Mouse (Mus musculus) gastrocnemius, postnatal 36 days (tissue): Measurements from ENCODE around the gene Gm11549. TPM values are rescaled to one million over a fixed set of nuclear protein-coding genes. Genes with fewer than 3 reads are reported as not detected.

ENCODE experiments used
- DNase-seq, 2 experiments: peaks; one replicate each; pipeline ENCODE4 v3.0.0; 2022
- intact Hi-C: fragments of 180-260 bp; cut with DNase I; formaldehyde crosslinking; loops from one replicate; pipeline ENCODE4 v1.15.1; 2025
- microRNA-seq, 2 experiments: library from miRNA; unstranded; fragments of <30 nt; microRNA quantifications; one replicate each; pipeline ENCODE4 v1.2.0; 2021
- total RNA-seq, 2 experiments: library from RNA; stranded (reverse); gene quantifications; 2 replicates each; pipeline ENCODE4 v1.2.3; 2021

Gm11549 gene
- total RNA-seq, 2 experiments from 2014 or later, result not detected

GRCm38 (mm10) chr3:36486176-36486575 lies 35.4 kb downstream of the Gm11549 start:
- intact Hi-C loops, result no loop called here
- no peak for DNase-seq

DNA sequence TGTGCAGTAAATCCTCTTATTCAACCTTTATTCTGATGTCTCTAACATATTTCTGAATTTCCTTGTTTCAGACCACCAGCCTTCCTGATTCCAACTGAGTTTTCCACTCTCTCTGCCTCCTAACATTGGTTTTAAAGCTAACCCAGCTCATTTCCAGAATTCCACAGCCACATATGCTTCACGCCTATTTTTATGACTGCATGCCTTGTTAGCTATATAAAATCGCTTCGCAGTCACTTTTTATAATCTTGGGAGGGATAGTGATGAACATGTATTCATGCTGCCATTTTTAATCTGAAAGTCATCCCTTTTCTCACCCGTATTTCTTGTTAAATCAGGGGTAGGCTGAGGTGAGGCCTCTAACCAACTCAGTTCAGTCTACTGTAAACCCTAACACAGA lies 37.3 kb downstream of the Gm11549 start:
- DNase-seq, result no peak
- intact Hi-C loops, result no loop called here

DNA sequence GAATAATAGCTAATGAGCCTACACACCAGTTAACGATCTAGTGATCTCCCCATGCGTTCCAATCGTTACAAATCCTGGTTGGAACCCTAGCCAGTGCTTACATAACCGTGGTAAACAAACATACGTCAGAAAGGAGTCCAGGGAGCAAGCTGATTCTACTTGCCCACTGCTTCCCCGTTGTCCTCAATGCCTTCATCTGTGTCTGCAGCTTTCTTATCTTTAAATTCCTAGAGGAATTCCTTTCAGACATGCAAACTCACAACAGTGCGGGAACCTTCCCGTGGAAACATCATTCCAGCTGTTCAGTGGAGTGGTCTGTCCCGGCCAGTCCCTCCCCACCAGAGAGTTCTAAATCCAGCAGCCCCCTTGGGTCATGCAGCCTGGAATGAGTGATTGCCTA lies 38.7 kb downstream of the Gm11549 start:
- intact Hi-C loops, result no loop called here
- no peak for DNase-seq

DNA sequence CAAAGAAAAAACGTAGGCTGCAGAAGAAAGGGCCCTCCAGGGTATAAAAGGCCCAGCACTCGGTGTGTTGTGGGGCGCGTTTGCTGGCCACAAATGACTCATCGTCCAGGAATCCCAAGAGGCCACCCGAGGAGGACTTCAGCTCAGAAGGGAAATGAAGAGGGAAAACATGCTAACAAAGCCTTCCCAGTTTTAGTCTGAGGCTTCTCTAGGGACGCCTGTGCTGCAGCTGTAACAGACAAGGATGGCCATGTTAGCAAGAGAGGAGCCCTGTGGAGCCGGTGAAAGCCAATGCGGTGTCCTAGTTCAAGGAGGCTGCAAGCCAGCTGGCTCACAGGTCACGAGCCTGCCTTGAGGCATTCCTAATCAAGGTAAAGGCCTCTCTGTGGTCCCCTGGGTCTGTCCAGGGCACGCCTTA lies 39.8 kb downstream of the Gm11549 start:
- intact Hi-C loops, result no loop called here
- DNase-seq, result peak; percentile 50 to 57

GRCm38 (mm10) chr3:36480486-36480885 lies 41.1 kb downstream of the Gm11549 start:
- intact Hi-C loops, result no loop called here
- no peak for DNase-seq

DNA sequence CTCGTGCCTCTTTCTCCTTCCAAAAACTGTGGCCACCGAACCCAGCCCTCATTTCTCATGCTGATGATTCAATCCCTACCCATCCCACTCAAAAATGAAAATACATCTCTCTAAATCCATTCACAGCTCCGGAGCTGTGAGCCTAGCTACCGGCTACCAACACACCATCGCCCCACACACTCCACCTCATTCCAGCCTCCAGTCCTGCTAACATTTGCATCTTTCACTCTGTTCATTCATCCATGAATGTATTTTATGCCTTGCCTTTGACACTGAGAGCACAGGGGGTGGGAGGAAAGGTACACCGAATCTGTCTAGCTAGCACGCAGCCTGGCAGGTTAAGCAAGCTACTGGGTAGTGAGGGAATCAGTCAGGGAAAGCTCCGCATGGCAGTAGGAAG lies 42.8 kb downstream of the Gm11549 start:
- no peak for DNase-seq
- intact Hi-C loops, result no loop called here

DNA sequence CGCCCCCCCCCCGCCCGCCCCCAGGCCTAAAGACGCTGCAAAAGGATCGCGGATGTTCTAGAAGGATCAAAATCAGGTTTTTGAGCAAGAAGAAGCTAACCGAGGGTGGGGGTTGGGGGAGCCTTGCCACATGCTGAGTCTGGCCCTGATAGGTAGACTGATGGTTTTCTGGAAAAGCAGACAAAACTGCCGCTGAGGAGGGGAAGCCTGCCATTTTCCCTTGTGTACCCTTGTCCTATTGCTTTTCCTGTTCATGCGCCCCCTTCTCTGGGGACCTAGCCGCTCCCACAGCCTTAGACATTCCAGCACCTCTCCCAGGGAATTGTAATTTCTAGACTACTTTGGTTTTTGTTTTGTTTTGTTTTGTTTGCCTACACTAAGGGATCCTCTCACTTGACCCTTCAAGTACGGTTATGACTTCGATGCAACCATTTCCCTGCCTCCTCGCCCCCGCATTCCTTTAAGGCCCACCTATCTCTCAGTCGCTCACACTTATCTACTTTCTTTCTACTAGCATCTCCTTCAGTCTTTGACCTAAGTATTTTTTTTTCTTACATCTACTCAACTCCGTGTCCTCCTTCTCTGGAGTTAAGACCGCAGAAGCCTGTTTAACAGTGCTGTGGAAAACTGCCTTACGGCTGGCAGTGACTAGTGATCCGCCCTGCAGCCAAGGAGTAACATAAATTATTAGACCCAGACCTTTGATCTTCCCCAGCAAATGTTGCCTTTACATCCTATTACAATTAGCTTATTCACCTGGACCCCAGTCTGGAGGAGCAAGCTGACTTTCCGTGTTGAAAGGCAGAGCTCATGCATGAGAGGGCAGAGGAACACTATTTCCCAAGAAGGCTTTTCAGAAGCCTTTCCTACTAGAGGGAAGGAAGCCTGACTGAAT lies 45.1 kb downstream of the Gm11549 start:
- intact Hi-C loops, result loop anchor here (2.0 kb wide), 1 partner anchor 18 kb away; no protein-coding TSS in a partner anchor
- no peak for DNase-seq

DNA sequence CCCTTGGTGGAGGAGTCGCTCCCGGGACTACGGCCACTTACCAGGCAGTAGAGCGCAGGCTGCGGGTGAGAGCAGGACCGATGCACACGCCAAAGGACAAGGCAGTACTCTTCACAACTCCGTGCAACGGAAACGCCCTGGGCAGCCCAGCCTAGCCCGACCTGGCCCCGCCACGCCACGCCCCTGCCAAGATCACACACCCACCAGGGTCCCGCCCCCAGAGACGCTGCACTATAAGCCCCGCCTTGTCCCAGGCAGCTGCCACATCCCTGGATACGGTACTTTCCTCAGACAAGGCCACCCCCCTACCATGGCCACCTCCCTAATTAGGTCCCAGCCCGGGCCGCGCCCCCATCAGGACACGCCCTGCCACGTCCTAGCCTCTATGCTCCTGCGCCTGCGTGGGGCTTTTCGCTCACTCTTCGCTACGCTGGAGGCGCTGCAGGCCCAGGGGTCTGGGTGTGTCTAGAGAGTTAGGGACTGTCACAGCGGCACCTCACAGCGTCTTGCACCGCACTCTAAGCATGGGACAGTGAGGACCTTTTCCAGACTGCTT lies 46.0 kb downstream of the Gm11549 start, which contains the start of the genes Anxa5 and 1810062G17Rik:
Anxa5 (minus strand) TSS at position 363 of the 556 bp plus-strand sequence.
1810062G17Rik (plus strand) TSS at position 406 of the 556 bp plus-strand sequence.
- DNase-seq, result peak; percentile 98 to 99
- intact Hi-C loops, result loop anchor here (2.0 kb wide), 1 partner anchor 19 kb away; no protein-coding TSS in a partner anchor

- DNase-seq, result peak in 1 of 2 experiments; percentile 29
- intact Hi-C loops, result no loop called here
Observed at GRCm38 (mm10) chr3:36474938-36475483, 46.6 kb downstream of the Gm11549 start.

GRCm38 (mm10) chr3:36474421-36474820 lies 47.2 kb downstream of the Gm11549 start:
- intact Hi-C loops, result no loop called here

DNA sequence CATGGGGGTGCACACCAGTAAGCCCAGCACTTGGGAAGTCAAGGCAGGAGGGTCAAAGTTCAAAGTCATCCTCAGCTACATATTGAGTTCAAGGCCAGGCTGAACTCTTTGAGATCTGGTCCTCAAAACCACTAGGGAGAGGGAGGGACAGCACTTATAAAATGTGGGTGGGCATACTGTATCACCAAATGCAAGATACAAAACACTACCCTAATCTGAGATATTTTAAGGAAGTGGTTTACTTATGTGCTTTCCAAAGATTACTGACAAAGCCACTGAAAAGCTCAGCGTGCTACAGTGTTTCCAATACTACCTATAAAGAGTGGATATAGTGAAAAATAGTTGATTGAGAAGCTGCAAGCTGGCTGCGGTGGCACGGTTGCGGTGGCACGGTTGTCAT lies 48.4 kb downstream of the Gm11549 start:
- DNase-seq, result no peak
- intact Hi-C loops, result no loop called here

More at GRCm38 (mm10) chr3:36474421-36474820, 47.2 kb downstream of the Gm11549 start:
- DNase-seq, result no peak

- intact Hi-C loops, result no loop called here
- no peak for DNase-seq
Observed at GRCm38 (mm10) chr3:36471856-36472255, 49.8 kb downstream of the Gm11549 start.

DNA sequence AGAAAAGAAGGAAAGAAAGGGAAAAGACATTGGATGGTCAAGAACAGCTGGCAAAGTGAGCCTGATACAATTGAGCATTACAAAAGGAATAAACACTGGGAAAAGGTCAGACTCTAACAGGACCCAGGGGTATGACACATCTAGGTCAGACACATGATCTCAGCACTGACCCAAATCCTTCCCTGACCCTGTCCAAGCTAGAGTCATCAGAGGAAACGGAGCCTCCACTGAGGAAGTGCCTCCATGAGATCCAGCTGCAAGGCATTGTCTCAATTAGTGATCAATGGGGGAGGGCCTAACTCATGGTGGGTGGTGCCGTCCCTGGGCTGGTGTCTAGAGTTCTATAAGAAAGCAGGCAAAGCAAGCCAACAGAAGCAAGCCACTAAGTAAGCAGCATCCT lies 52.7 kb downstream of the Gm11549 start:
- no peak for DNase-seq

DNA sequence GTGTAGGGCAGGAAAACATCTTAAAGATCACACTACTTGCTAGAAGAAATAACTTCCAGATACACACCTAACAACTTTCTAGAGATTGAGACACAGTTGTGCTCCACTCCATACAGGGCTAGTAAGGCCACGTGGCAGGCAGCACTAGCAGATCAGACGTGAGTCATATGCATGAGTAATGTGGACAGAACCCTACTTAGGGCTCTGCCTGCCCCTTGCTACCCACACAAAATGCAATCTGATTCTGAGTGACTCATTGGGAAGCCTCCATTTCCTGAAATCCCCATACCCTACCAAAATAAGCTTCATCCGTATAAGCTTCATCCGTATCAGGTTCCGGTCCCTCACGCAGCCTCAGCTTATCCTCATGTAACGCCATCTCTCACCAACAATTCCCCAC lies 54.0 kb downstream of the Gm11549 start:
- intact Hi-C loops, result no loop called here
- no peak for DNase-seq

More for the DNA sequence above, 52.7 kb downstream of the Gm11549 start:
- intact Hi-C loops, result no loop called here

DNA sequence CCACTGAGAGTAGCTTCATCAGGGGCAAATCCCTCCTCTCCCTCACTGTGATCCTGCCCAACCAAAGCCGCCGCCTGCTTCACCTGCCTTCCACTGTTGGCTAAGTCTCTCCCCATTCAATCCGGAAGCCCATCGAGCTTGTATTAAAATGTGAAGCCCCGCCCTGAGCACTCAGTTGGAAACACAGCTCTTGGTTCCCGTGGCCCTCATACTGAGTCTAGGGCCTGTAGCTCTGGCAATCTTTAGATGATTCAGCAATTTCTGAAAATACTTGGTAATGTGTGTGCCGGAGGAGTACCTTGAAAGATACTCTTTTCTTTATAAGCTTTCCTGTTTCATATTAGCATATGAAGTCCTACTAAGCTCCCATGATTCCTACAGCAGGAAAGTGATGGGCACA lies 56.1 kb downstream of the Gm11549 start:
- no peak for DNase-seq
- intact Hi-C loops, result no loop called here

Small RNA genes within 50 kb of the gene (microRNA-seq; reads per million reads assigned to microRNA genes)
- gene Mir7009, result 0 reads per million in 2 experiments

Other genes with a start within 250 kb of the Gm11549 start
- 10 to 100 TPM; 36.6 to 46.2 TPM for gene Anxa5, start 45.9 kb downstream of the Gm11549 start, total RNA-seq
- gene 1810062G17Rik, start 45.9 kb downstream of the Gm11549 start, total RNA-seq, result under 1 TPM in 1 of 2 experiments, not detected in 1; 0.30 TPM
- 10 to 100 TPM; 12.7 to 15.5 TPM for gene Exosc9, start 30.8 kb upstream of the Gm11549 start, total RNA-seq
- 1 to 10 TPM in 1 of 2 experiments, under 1 TPM in 1; 0.96 to 1.7 TPM for gene Ccna2, start 50.3 kb upstream of the Gm11549 start, total RNA-seq
- gene Bbs7, start 91.7 kb upstream of the Gm11549 start, total RNA-seq, result 1 to 10 TPM; 7.7 to 8.6 TPM
- 1 to 10 TPM; 2.7 to 3.3 TPM for gene Trpc3, start 168.4 kb upstream of the Gm11549 start, total RNA-seq